Mouse (Mus musculus) layer of hippocampus, adult 9-10 months (tissue): ENCODE measurements around the gene Nlrx1.

Experiments
- DNase-seq: peaks from one replicate; pipeline ENCODE4 v3.0.0; 2022; ENCODE audit warnings: low spot score

Nlrx1 gene

GRCm38 (mm10) chr9:44234479-44235427 is 33.6 kb downstream of the Nlrx1 start:
- DNase-seq, result no peak

GRCm38 (mm10) chr9:44233802-44234478 is 34.5 kb downstream of the Nlrx1 start, which contains the start of gene Cbl:
Gene Cbl, minus strand, starts transcription at chr9:44234049.
- peak; percentile 98 for DNase-seq

DNA sequence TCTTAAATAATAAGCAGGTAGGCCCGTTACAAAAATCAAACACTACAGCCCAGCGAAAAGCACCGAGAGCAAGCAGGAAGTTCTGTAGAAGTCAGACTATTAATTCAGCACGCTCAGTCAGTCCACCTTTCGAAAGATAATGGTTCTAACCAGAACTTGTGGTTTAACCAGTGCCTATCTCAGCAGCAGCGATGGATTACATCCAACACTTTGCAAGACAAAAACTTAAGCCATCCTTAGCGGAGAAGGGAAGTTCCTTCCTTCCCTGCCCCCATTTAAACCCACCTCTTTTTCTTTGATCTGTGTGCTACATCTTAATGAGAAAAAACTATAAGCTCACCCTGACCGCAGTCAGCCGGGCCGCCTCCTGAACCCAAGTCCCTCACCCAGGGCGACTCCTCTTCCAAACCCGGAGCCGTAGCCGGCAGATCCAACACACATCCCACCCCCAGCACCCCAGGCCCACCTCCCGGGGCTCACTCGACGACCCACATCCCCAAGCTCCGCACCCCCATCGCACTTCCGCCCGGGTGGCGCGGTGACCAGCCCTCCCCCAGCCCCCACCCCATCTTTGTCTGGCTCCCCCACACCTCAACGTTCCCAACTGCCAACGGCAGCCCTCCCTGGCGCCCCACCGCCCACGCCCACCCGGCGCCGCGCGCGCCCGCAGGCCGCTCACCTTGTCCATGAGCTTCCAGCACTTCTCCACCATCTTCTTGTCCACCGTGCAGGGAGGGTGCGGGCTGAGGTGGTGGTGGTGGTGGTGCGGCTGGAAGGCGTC is 35.2 kb downstream of the Nlrx1 start:
- no peak for DNase-seq

DNA sequence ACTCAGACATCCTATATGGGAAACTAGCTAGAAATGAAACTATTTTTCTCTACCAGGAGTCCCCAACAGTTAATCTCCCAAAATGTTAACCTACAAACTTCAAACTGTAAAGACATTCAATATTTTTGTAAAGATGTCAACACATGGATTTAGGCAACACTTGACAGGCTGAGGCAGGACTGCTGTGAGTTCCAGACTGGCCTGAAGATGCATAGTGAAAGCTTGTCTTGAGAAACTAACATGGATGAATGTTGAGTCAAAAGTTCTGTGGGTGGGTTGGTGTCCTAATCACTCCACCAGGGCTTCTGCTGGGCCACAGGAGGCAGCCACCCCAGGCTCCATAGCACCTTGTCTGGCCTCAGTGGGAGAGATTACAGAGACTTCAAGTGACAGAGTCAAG is 36.8 kb downstream of the Nlrx1 start:
- no peak for DNase-seq

GRCm38 (mm10) chr9:44225993-44226392 is 42.4 kb downstream of the Nlrx1 start:
- no peak for DNase-seq

- no peak for DNase-seq
Observed at GRCm38 (mm10) chr9:44213538-44213937, 54.9 kb downstream of the Nlrx1 start.

GRCm38 (mm10) chr9:44212406-44212805 is 56.0 kb downstream of the Nlrx1 start:
- no peak for DNase-seq

DNA sequence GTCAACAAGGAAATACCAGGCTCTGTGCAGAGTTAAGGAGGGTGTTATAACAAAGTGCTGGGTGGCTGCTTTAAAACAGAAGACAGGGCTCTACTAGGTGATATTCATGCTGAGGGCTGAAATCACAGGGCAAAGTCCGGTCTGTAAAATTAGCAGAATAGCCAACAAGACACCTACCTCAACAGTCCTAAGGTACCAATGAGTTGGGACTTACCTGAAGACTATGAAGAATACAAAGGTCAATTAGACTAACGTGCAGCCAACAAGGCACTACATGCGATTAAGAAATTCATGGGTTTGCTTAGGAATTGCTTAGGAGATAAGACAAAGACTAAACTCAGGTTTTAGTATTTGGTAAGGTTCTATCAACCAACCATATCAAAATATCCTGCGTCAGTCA is 59.0 kb downstream of the Nlrx1 start:
- DNase-seq, result no peak

DNA sequence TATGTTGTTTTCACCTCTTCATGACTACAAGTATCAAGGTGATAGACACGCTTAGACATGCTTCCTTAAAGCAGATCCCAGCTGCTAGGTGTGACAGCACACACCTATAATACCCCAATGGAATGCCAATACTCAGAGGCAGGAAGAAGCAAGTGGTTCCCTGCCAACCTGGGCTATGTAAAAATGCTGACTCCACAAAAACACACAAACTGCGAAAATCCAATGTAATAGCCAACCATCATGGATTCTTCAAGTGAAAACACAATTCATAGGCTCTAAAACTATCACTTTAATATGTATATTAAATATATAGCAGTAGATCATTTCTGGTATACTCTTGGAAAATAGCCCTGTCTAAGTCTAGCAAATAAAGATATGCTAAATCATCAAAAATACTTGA is 60.6 kb downstream of the Nlrx1 start:
- no peak for DNase-seq
